Mouse (Mus musculus) lung, adult 2 months (tissue): ENCODE results near the gene Mark2.

Experiments used
- CTCF ChIP-seq: fragments of 200-500 bp; IDR thresholded peaks from 2 replicates; pipeline ENCODE4 v1.5.1; 2011; ENCODE audit warnings: mild to moderate bottlenecking, low read length, control low read depth; ENCODE audit not compliant: insufficient read depth
- POLR2A ChIP-seq: fragments of 200-500 bp; IDR thresholded peaks from 2 replicates; pipeline ENCODE4 v1.6.1; 2011; ENCODE audit warnings: low read depth, mild to moderate bottlenecking, control low read depth, low read length, borderline replicate concordance; ENCODE audit errors: extremely low read depth

DNA sequence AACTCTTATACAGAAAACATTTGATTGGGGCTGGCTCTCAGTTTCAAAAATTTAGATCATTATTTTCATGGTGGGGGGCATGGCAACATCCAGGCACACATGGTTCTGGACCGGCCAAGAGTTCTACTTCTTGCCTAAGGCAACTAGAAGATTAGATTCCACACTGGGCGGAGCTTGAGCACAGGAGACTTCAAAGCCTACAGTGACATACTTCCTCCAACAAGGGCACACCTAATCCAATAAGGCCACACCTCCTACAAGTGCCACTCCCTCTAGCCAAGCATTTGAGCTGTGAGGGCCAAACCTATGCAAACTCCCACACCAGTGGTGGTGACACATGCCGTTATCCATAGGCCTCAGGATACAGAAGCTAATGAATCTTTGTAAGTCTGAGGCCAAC, 95.6 kb downstream of the Mark2 start:
- TF ChIP-seq CTCF (no peak), POLR2A (no peak)
